Mouse (Mus musculus) adrenal gland, postnatal 25 days (tissue): ENCODE measurements around the gene Cep89. TPM values are rescaled to one million over a fixed set of nuclear protein-coding genes. Genes with fewer than 3 reads are reported as not detected.

ENCODE experiments used
- DNase-seq: peaks from one replicate; pipeline ENCODE4 v3.0.0; 2021; ENCODE audit warnings: mixed read lengths
- total RNA-seq: library from RNA; stranded (reverse); gene quantifications from 2 replicates; pipeline ENCODE4 v1.2.3, GENCODE M21; 2021

Cep89 gene
- total RNA-seq, 1 experiment from 2014 or later, result 20.0 TPM

GRCm38 (mm10) chr7:35382706-35383353, 14.0 kb upstream of the Cep89 start:
- no peak for DNase-seq

GRCm38 (mm10) chr7:35386525-35386952, 10.3 kb upstream of the Cep89 start:
- DNase-seq, result no peak

GRCm38 (mm10) chr7:35388694-35389093, 8.1 kb upstream of the Cep89 start:
- DNase-seq, result no peak

GRCm38 (mm10) chr7:35392935-35393334, 3.9 kb upstream of the Cep89 start:
- no peak for DNase-seq

GRCm38 (mm10) chr7:35395734-35396456, 940 bp upstream of the Cep89 start:
- no peak for DNase-seq

GRCm38 (mm10) chr7:35401169-35401568, 4.3 kb downstream of the Cep89 start:
- no peak for DNase-seq

GRCm38 (mm10) chr7:35415226-35415625, 18.4 kb downstream of the Cep89 start:
- no peak for DNase-seq

- DNase-seq, result no peak
Observed at GRCm38 (mm10) chr7:35415801-35416653, 19.2 kb downstream of the Cep89 start.

GRCm38 (mm10) chr7:35416654-35416948, 19.8 kb downstream of the Cep89 start:
- no peak for DNase-seq

GRCm38 (mm10) chr7:35423071-35423470, 26.2 kb downstream of the Cep89 start:
- no peak for DNase-seq

GRCm38 (mm10) chr7:35428146-35428545, 31.3 kb downstream of the Cep89 start:
- DNase-seq, result no peak

GRCm38 (mm10) chr7:35435266-35435665, 38.4 kb downstream of the Cep89 start:
- DNase-seq, result no peak

- DNase-seq, result no peak
Observed at GRCm38 (mm10) chr7:35447501-35447900, 50.7 kb downstream of the Cep89 start.

- no peak for DNase-seq
Observed at GRCm38 (mm10) chr7:35447996-35448846, 51.4 kb downstream of the Cep89 start, which contains the start of gene Slc7a9. Gene Slc7a9, plus strand, starts transcription at chr7:35448796.

GRCm38 (mm10) chr7:35448867-35449266, 52.0 kb downstream of the Cep89 start:
- no peak for DNase-seq

GRCm38 (mm10) chr7:35456091-35456814, 59.4 kb downstream of the Cep89 start:
- no peak for DNase-seq

- DNase-seq, result no peak
Observed at GRCm38 (mm10) chr7:35460971-35461370, 64.1 kb downstream of the Cep89 start.

- DNase-seq, result no peak
Observed at GRCm38 (mm10) chr7:35465027-35465426, 68.2 kb downstream of the Cep89 start.

- DNase-seq, result no peak
Observed at GRCm38 (mm10) chr7:35467856-35468255, 71.0 kb downstream of the Cep89 start.

GRCm38 (mm10) chr7:35470794-35471193, 74.0 kb downstream of the Cep89 start:
- no peak for DNase-seq

GRCm38 (mm10) chr7:35476457-35476856, 79.6 kb downstream of the Cep89 start:
- DNase-seq, result no peak
